Mouse (Mus musculus) stomach, embryonic 14.5 days (tissue): ENCODE data around the gene Hbq1b. TPM values are rescaled to one million over a fixed set of nuclear protein-coding genes. Genes with fewer than 3 reads are reported as not detected.

Experiments used
- ATAC-seq: fragments of 200-750 bp; cut with Nextera tagmentation; 2 replicates; pipeline ENCODE4 v1.8.0; 2017; ENCODE audit warnings: low read depth, moderate TSS enrichment; ENCODE audit not compliant: insufficient number of reproducible peaks, insufficient read depth, low FRiP score
- H3K27ac ChIP-seq: fragments of 300-500 bp; sonication (generic); 2 replicates; pipeline ENCODE4 v1.5.1; 2014; ENCODE audit warnings: mild to moderate bottlenecking, low read length, moderate library complexity, mixed read lengths
- H3K27me3 ChIP-seq: fragments of 300-500 bp; sonication (generic); 2 replicates; pipeline ENCODE4 v1.6.1; 2014; ENCODE audit warnings: low read length, control low read depth, mixed read lengths; ENCODE audit not compliant: control insufficient read depth, insufficient read depth
- H3K36me3 ChIP-seq: fragments of 300-500 bp; sonication (generic); 2 replicates; pipeline ENCODE4 v1.6.1; 2014; ENCODE audit warnings: mild to moderate bottlenecking, control low read depth, low read length, moderate library complexity, mixed read lengths; ENCODE audit not compliant: control insufficient read depth, insufficient read depth
- H3K4me1 ChIP-seq: fragments of 300-500 bp; sonication (generic); 2 replicates; pipeline ENCODE4 v1.6.1; 2014; ENCODE audit warnings: low read length, control low read depth, mixed read lengths; ENCODE audit not compliant: control insufficient read depth, insufficient read depth
- H3K4me2 ChIP-seq: fragments of 300-500 bp; sonication (generic); replicated peaks from 2 replicates; pipeline ENCODE4 v1.6.1; 2014; ENCODE audit warnings: low read depth, low read length, control low read depth
- H3K4me3 ChIP-seq: fragments of 300-500 bp; sonication (generic); 2 replicates; pipeline ENCODE4 v1.5.1; 2014; ENCODE audit warnings: low read depth, low read length, control low read depth
- H3K9ac ChIP-seq: fragments of 300-500 bp; sonication (generic); replicated peaks from 2 replicates; pipeline ENCODE4 v1.6.1; 2014; ENCODE audit warnings: low read depth, mild to moderate bottlenecking, control low read depth, low read length, moderate library complexity, mixed read lengths
- H3K9me3 ChIP-seq: fragments of 300-500 bp; sonication (generic); 2 replicates; pipeline ENCODE4 v1.6.1; 2016; ENCODE audit warnings: low read depth, low read length, control low read depth; ENCODE audit not compliant: control insufficient read depth
- WGBS: fragments of 180-500 bp; shearing (Covaris S2); extraction: QIAGEN DNeasy Blood & Tissue Kit; methylation state at CpG from one replicate; pipeline ENCODE4 v1.1.7; 2014; 5-methylcytosine and 5-hydroxymethylcytosine counted together
- polyA plus RNA-seq: library from polyadenylated mRNA; unstranded; fragments of >200 nt; fragmentation: Nextera tagmentation; extraction: Ambion mirVana; gene quantifications from 2 replicates; pipeline ENCODE4 v1.2.1, GENCODE M21; 2014

The Hbq1b gene
- polyA plus RNA-seq, 1 experiment from 2014 or later: 0.71 TPM

GRCm38 (mm10) chr11:32320507-32321195 lies 33.9 kb downstream of the Hbq1b start:
- no peak for ATAC-seq
- 67% methylated on average over 11 of the region's 11 CpGs for WGBS
- H3K9me3 ChIP-seq: no peaks in the 10 kb centered on the region
- H3K4me3 ChIP-seq: no peak overlapping the region
- no peaks in the 10 kb centered on the region for H3K36me3 ChIP-seq
- H3K9ac ChIP-seq: no peak overlapping the region
- H3K4me1 ChIP-seq: 0 out of 2 replicates have a peak, but pooled peaks cover 5% of the 10 kb centered on the region
- H3K4me2 ChIP-seq: no peak overlapping the region
- H3K27me3 ChIP-seq: no peaks in the 10 kb centered on the region
- no peak overlapping the region for H3K27ac ChIP-seq

- no peak overlapping the region for H3K4me2 ChIP-seq
- no peak overlapping the region for H3K4me3 ChIP-seq
- 40% methylated on average over 8 of the region's 8 CpGs for WGBS
- H3K9me3 ChIP-seq: no peaks in the 10 kb centered on the region
- no peaks in the 10 kb centered on the region for H3K27me3 ChIP-seq
- ATAC-seq: no peak; the same call in 1 of the 2 replicates
- H3K27ac ChIP-seq: no peak overlapping the region
- no peaks in the 10 kb centered on the region for H3K36me3 ChIP-seq
- no peak overlapping the region for H3K9ac ChIP-seq
- H3K4me1 ChIP-seq: 0 out of 2 replicates have a peak, but pooled peaks cover 5% of the 10 kb centered on the region
Measured at GRCm38 (mm10) chr11:32321196-32321565, 34.4 kb downstream of the Hbq1b start.

- 13% methylated on average over 15 of the region's 15 CpGs for WGBS
- Histone ChIP-seq H3K9ac (no peak overlapping the region), H3K4me1 (0 out of 2 replicates have a peak, but pooled peaks cover 5% of the 10 kb centered on the region), H3K27me3 (no peaks in the 10 kb centered on the region), H3K27ac (no peak overlapping the region), H3K36me3 (no peaks in the 10 kb centered on the region), H3K9me3 (no peaks in the 10 kb centered on the region), H3K4me3 (0 out of 2 replicates have a peak overlapping the region, but pooled peaks have one; percentile 3), H3K4me2 (peak overlapping the region; percentile 30)
- peak; percentile 61; the same call in 1 of the 2 replicates for ATAC-seq
Measured at GRCm38 (mm10) chr11:32324609-32325008, 37.8 kb downstream of the Hbq1b start.

GRCm38 (mm10) chr11:32331075-32331474 lies 44.3 kb downstream of the Hbq1b start:
- Histone ChIP-seq H3K9ac (no peak overlapping the region), H3K27me3 (no peaks in the 10 kb centered on the region), H3K4me3 (no peak overlapping the region), H3K27ac (no peak overlapping the region), H3K9me3 (no peaks in the 10 kb centered on the region), H3K36me3 (no peaks in the 10 kb centered on the region), H3K4me1 (0 out of 2 replicates have a peak, but pooled peaks cover 6% of the 10 kb centered on the region), H3K4me2 (no peak overlapping the region)
- WGBS: 50% methylated on average over 6 of the region's 6 CpGs
- no peak for ATAC-seq

- no peak overlapping the region for H3K27ac ChIP-seq
- H3K9ac ChIP-seq: no peak overlapping the region
- no peaks in the 10 kb centered on the region for H3K9me3 ChIP-seq
- no peak for ATAC-seq
- 58% methylated on average over 5 of the region's 5 CpGs for WGBS
- no peaks in the 10 kb centered on the region for H3K27me3 ChIP-seq
- H3K36me3 ChIP-seq: no peaks in the 10 kb centered on the region
- H3K4me3 ChIP-seq: no peak overlapping the region
- H3K4me1 ChIP-seq: 0 out of 2 replicates have a peak, but pooled peaks cover 6% of the 10 kb centered on the region
- no peak overlapping the region for H3K4me2 ChIP-seq
Measured at GRCm38 (mm10) chr11:32331861-32332260, 45.1 kb downstream of the Hbq1b start.

GRCm38 (mm10) chr11:32333235-32333634 lies 46.5 kb downstream of the Hbq1b start:
- H3K4me3 ChIP-seq: no peak overlapping the region
- no peak overlapping the region for H3K27ac ChIP-seq
- 0 out of 2 replicates have a peak, but pooled peaks cover 6% of the 10 kb centered on the region for H3K4me1 ChIP-seq
- 57% methylated on average over 2 of the region's 2 CpGs for WGBS
- no peaks in the 10 kb centered on the region for H3K36me3 ChIP-seq
- no peak for ATAC-seq
- no peaks in the 10 kb centered on the region for H3K9me3 ChIP-seq
- no peak overlapping the region for H3K4me2 ChIP-seq
- no peak overlapping the region for H3K9ac ChIP-seq
- H3K27me3 ChIP-seq: no peaks in the 10 kb centered on the region

GRCm38 (mm10) chr11:32336435-32336907 lies 49.7 kb downstream of the Hbq1b start:
- WGBS: 85% methylated on average over 6 of the region's 6 CpGs
- Histone ChIP-seq H3K4me3 (no peak overlapping the region), H3K27ac (no peak overlapping the region), H3K36me3 (no peaks in the 10 kb centered on the region), H3K4me1 (0 out of 2 replicates have a peak, but pooled peaks cover 5% of the 10 kb centered on the region), H3K9me3 (no peaks in the 10 kb centered on the region), H3K9ac (no peak overlapping the region), H3K27me3 (no peaks in the 10 kb centered on the region), H3K4me2 (no peak overlapping the region)
- ATAC-seq: no peak
